In the genomic region with DNA sequence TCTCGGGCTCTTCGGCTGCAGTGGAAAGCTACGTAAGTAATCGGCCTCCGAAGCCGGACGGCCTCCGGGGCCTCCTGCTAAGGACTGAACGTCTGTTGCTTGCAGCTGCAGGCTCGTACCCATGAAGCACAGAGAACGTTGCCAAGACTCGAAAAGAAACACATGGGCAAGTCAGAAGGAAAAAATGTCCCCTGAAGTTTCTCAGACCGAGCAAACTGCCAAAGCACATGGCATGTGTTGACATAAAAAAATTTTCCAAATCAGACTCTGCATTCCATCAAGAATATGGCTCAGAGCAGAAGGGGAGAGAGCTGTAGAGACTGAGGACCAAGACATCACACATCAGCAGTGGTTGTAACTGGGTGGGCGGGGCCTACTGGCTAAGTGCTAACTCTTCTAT, we compare ENCODE assay signal across 10 mouse cellular contexts. TPM values are rescaled to one million over a fixed set of nuclear protein-coding genes. Genes with fewer than 3 reads are reported as not detected.
DNase-seq lines count a peak whose midpoint lies in the region; ATAC-seq lines count a peak whose summit lies in the region.
"Had no signal": no experiment of that assay in that cellular context is flagged by ENCODE, and none has a peak within 500 bp of the region (broad histone marks: within the 10 kb centered on the region; RNA-seq: fewer than 3 reads in every experiment).

No protein-coding gene starts in this region.

- no peak for DNase-seq in forebrain, embryonic 11.5 days (ENCODE audit: low spot score)
- DNase-seq in lung, adult 18-20 months = no peak
- DNase-seq in heart, postnatal 36 days = peak; percentile 32 to 45
- DNase-seq in telencephalon, adult 2 months (ENCODE audit: low read depth, low spot score) = peak; percentile 26
- no peak for DNase-seq in spleen, postnatal 10 days (ENCODE audit: low spot score in 2 of 2)
- no peak for DNase-seq in ovary, postnatal 10 days (ENCODE audit: low spot score)

- no peak overlapping the region for H3K4me3 ChIP-seq in forebrain, embryonic 16.5 days (replicated peaks; ENCODE audit: low read length)
- no peak overlapping the region for H3K4me3 ChIP-seq in forebrain, embryonic 11.5 days (ENCODE audit: low read depth, low read length)
- no peak overlapping the region for H3K4me3 ChIP-seq in lung, embryonic 15.5 days
- H3K4me3 ChIP-seq: limb, embryonic 13.5 days had no signal

- H3K27me3 ChIP-seq in forebrain, embryonic 16.5 days (replicated peaks; ENCODE audit: control insufficient read depth, insufficient read depth, low read length) = no peaks in the 10 kb centered on the region
- no peaks in the 10 kb centered on the region for H3K27me3 ChIP-seq in forebrain, embryonic 11.5 days (ENCODE audit: control insufficient read depth, insufficient read depth, low read length)
- H3K27me3 ChIP-seq in lung, embryonic 15.5 days = no peaks in the 10 kb centered on the region

- peaks cover 6% of the 10 kb centered on the region for H3K4me1 ChIP-seq in forebrain, embryonic 16.5 days (replicated peaks; ENCODE audit: control insufficient read depth, insufficient read depth, low read length)
- H3K4me1 ChIP-seq in forebrain, embryonic 11.5 days (replicated peaks; ENCODE audit: control insufficient read depth, insufficient read depth, low read length) = no peaks in the 10 kb centered on the region
- H3K4me1 ChIP-seq in lung, embryonic 15.5 days = peaks cover 27% of the 10 kb centered on the region

- no peaks in the 10 kb centered on the region for H3K9me3 ChIP-seq in forebrain, embryonic 16.5 days (ENCODE audit: control insufficient read depth, low read length)
- H3K9me3 ChIP-seq in forebrain, embryonic 11.5 days (ENCODE audit: control insufficient read depth, low read length) = no peaks in the 10 kb centered on the region
- H3K9me3 ChIP-seq in lung, embryonic 15.5 days = no peaks in the 10 kb centered on the region
- H3K9me3 ChIP-seq: limb, embryonic 13.5 days had no signal

- 62% methylated on average over 14 of the region's 14 CpGs for WGBS in forebrain, embryonic 16.5 days
- 90% methylated on average over 14 of the region's 14 CpGs for WGBS in forebrain, embryonic 11.5 days
- WGBS in lung, embryonic 15.5 days = 57% methylated on average over 14 of the region's 14 CpGs

- peak; percentile 66 for ATAC-seq in forebrain, embryonic 16.5 days
- no peak for ATAC-seq in forebrain, embryonic 11.5 days (replicated peaks; ENCODE audit: low FRiP score)
- ATAC-seq in lung, embryonic 15.5 days (ENCODE audit: borderline replicate concordance, extremely low read depth, low FRiP score, low TSS enrichment) = peak; percentile 75

- peak overlapping the region; percentile 49 for H3K27ac ChIP-seq in forebrain, embryonic 16.5 days (ENCODE audit: low read length)
- H3K27ac ChIP-seq in forebrain, embryonic 11.5 days (ENCODE audit: low read depth, low read length) = no peak overlapping the region
- peak overlapping the region; percentile 75 for H3K27ac ChIP-seq in lung, embryonic 15.5 days
- H3K27ac ChIP-seq: limb, embryonic 13.5 days had no signal

- intact Hi-C loops in heart, postnatal 36 days (cut with DNase I) = no loop called here

- H3K4me2 ChIP-seq in forebrain, embryonic 16.5 days (ENCODE audit: low read length) = no peak overlapping the region
- H3K4me2 ChIP-seq in forebrain, embryonic 11.5 days (ENCODE audit: low read depth, low read length, severe bottlenecking) = no peak overlapping the region
- H3K4me2 ChIP-seq in lung, embryonic 15.5 days = no peak overlapping the region
- H3K4me2 ChIP-seq: limb, embryonic 13.5 days; midbrain, embryonic 11.5 days had no signal

- no peaks in the 10 kb centered on the region for H3K36me3 ChIP-seq in forebrain, embryonic 16.5 days (ENCODE audit: control insufficient read depth, insufficient read depth)
- no peaks in the 10 kb centered on the region for H3K36me3 ChIP-seq in forebrain, embryonic 11.5 days (ENCODE audit: control insufficient read depth, insufficient read depth, low read length)
- H3K36me3 ChIP-seq in lung, embryonic 15.5 days = no peaks in the 10 kb centered on the region
- H3K36me3 ChIP-seq: limb, embryonic 13.5 days had no signal

- no peak overlapping the region for H3K9ac ChIP-seq in forebrain, embryonic 16.5 days (replicated peaks; ENCODE audit: low read depth, low read length)
- no peak overlapping the region for H3K9ac ChIP-seq in forebrain, embryonic 11.5 days (ENCODE audit: low read length)
- no peak overlapping the region for H3K9ac ChIP-seq in lung, embryonic 15.5 days
- H3K9ac ChIP-seq: limb, embryonic 13.5 days had no signal

RNA-seq across cellular contexts. Expression of gene Pcnx, which starts 6.8 kb away (rescaled TPM):
- polyA plus RNA-seq in forebrain, embryonic 16.5 days (2015; fragmentation: Nextera tagmentation; extraction: Ambion mirVana) = 15.7 and 16.4 TPM in 2 replicates
- polyA plus RNA-seq in forebrain, embryonic 11.5 days (2014; fragmentation: Nextera tagmentation; extraction: Ambion mirVana) = 14.6 and 14.8 TPM in 2 replicates
- polyA plus RNA-seq in lung, embryonic 15.5 days (2015; fragmentation: Nextera tagmentation; extraction: Ambion mirVana) = 11.8 and 12.0 TPM in 2 replicates
- 10 to 100 TPM; 54.6 to 57.8 TPM for total RNA-seq in heart, postnatal 36 days (2021)

Comparison
In these comparisons a context has a peak if more than half of its experiments do, and no peak if none do; other contexts are left out.
1. DNase-seq: peak in heart, postnatal 36 days (2 of 2) and telencephalon, adult 2 months (single experiment); none in forebrain, embryonic 11.5 days (single experiment), lung, adult 18-20 months (0 of 2), spleen, postnatal 10 days (0 of 2) and ovary, postnatal 10 days (single experiment).